Comparison of ENCODE assay signal across 16 mouse cellular contexts in the genomic region with DNA sequence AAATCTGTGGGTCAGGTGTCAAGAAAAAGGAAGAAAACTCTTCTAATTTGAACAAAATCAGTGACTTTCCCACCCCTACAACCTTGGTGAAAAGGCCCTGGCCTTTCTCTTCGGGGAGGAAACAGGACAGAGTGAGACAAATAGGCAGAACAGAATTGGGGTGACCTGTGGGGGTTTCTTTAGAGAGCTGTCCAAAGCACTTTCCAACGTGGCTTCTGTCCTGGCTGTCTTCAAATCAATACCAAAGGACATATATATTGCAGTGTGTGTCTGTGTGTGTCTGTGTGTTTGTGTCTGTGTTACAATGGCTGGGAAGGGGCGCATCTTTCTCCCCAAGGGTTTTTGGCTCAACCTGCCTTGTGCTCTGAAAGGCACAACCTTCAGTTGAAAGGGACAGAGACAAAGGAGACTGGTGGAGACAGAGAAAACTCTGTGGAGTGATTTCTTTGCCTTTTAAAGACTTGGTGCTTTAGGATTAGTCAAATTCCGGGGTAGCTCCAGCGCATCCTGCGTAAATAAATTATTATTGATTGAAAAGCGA. TPM values are rescaled to one million over a fixed set of nuclear protein-coding genes. Genes with fewer than 3 reads are reported as not detected.
DNase-seq lines count a peak whose midpoint lies in the region; ATAC-seq and TF ChIP-seq lines count a peak whose summit lies in the region.
"Had no signal": no experiment of that assay in that cellular context is flagged by ENCODE, and none has a peak within 500 bp of the region (broad histone marks: within the 10 kb centered on the region; RNA-seq: fewer than 3 reads in every experiment).

No protein-coding gene starts in this region.

- no peak overlapping the region for H3K4me3 ChIP-seq in forebrain, embryonic 11.5 days (ENCODE audit: low read depth, low read length)
- H3K4me3 ChIP-seq in forebrain, embryonic 14.5 days (ENCODE audit: low read depth, low read length): no peak overlapping the region
- H3K4me3 ChIP-seq in intestine, postnatal 0 days (ENCODE audit: low read depth, low read length): 0 out of 2 replicates have a peak overlapping the region, but pooled peaks have one; percentile 4
- no peak overlapping the region for H3K4me3 ChIP-seq in intestine, embryonic 15.5 days (replicated peaks)
- no peak overlapping the region for H3K4me3 ChIP-seq in stomach, embryonic 14.5 days (ENCODE audit: low read depth, low read length)
- no peak overlapping the region for H3K4me3 ChIP-seq in stomach, postnatal 0 days (ENCODE audit: low read depth, low read length)
- H3K4me3 ChIP-seq: hindbrain, embryonic 12.5 days had no signal

- no peak for TF ChIP-seq EP300 in stomach, postnatal 0 days (optimal IDR thresholded peaks at IDR 0.05)

- H3K9me3 ChIP-seq in forebrain, embryonic 11.5 days (ENCODE audit: control insufficient read depth, low read length): no peaks in the 10 kb centered on the region
- no peaks in the 10 kb centered on the region for H3K9me3 ChIP-seq in forebrain, embryonic 14.5 days (replicated peaks; ENCODE audit: control insufficient read depth, low read length)
- no peaks in the 10 kb centered on the region for H3K9me3 ChIP-seq in intestine, postnatal 0 days (ENCODE audit: control insufficient read depth)
- H3K9me3 ChIP-seq in intestine, embryonic 15.5 days: no peaks in the 10 kb centered on the region
- H3K9me3 ChIP-seq in stomach, embryonic 14.5 days (ENCODE audit: control insufficient read depth, low read depth, low read length): no peaks in the 10 kb centered on the region
- H3K9me3 ChIP-seq in stomach, postnatal 0 days (ENCODE audit: control insufficient read depth, low read length): no peaks in the 10 kb centered on the region
- H3K9me3 ChIP-seq: hindbrain, embryonic 12.5 days; neural tube, embryonic 12.5 days had no signal

- peak; percentile 48 for DNase-seq in forebrain, embryonic 11.5 days (ENCODE audit: low spot score)
- no peak for DNase-seq in forebrain, embryonic 14.5 days (ENCODE audit: low spot score)
- DNase-seq in stomach, postnatal 0 days (ENCODE audit: low spot score): no peak
- DNase-seq in thymus, postnatal 4 days: no peak
- DNase-seq in urinary bladder, postnatal 36 days (ENCODE audit: low spot score in 2 of 2): no peak
- DNase-seq: adrenal gland, adult 2 months; gastrocnemius, postnatal 36 days; layer of hippocampus, postnatal 36 days; lung, adult 2 months; thymus, adult 2 months had no signal

- no peak overlapping the region for H3K9ac ChIP-seq in forebrain, embryonic 11.5 days (ENCODE audit: low read length)
- H3K9ac ChIP-seq in forebrain, embryonic 14.5 days (ENCODE audit: low read length): no peak overlapping the region
- no peak overlapping the region for H3K9ac ChIP-seq in intestine, postnatal 0 days (ENCODE audit: low read depth, low read length)
- H3K9ac ChIP-seq in intestine, embryonic 15.5 days: no peak overlapping the region
- H3K9ac ChIP-seq in stomach, embryonic 14.5 days (replicated peaks; ENCODE audit: low read depth, low read length): no peak overlapping the region
- H3K9ac ChIP-seq in stomach, postnatal 0 days (ENCODE audit: low read length): no peak overlapping the region
- H3K9ac ChIP-seq: hindbrain, embryonic 12.5 days; neural tube, embryonic 12.5 days had no signal

- no peak for ATAC-seq in forebrain, embryonic 11.5 days (replicated peaks; ENCODE audit: low FRiP score)
- ATAC-seq in forebrain, embryonic 14.5 days: no peak
- ATAC-seq in intestine, postnatal 0 days: no peak
- no peak for ATAC-seq in intestine, embryonic 15.5 days
- ATAC-seq in stomach, embryonic 14.5 days (ENCODE audit: insufficient number of reproducible peaks, insufficient read depth, low FRiP score, low read depth): no peak
- ATAC-seq in stomach, postnatal 0 days (ENCODE audit: low FRiP score, low TSS enrichment): no peak

- H3K27ac ChIP-seq in forebrain, embryonic 11.5 days (ENCODE audit: low read depth, low read length): no peak overlapping the region
- no peak overlapping the region for H3K27ac ChIP-seq in forebrain, embryonic 14.5 days (ENCODE audit: low read depth, low read length)
- H3K27ac ChIP-seq in intestine, postnatal 0 days (ENCODE audit: low read depth, low read length): no peak overlapping the region
- H3K27ac ChIP-seq in intestine, embryonic 15.5 days: no peak overlapping the region
- peak overlapping the region; percentile 29; the same call in 1 of the 2 replicates for H3K27ac ChIP-seq in stomach, embryonic 14.5 days (ENCODE audit: low read length)
- no peak overlapping the region for H3K27ac ChIP-seq in stomach, postnatal 0 days (replicated peaks)
- H3K27ac ChIP-seq: hindbrain, embryonic 12.5 days; neural tube, embryonic 12.5 days had no signal

- H3K36me3 ChIP-seq in forebrain, embryonic 11.5 days (ENCODE audit: control insufficient read depth, insufficient read depth, low read length): no peaks in the 10 kb centered on the region
- no peaks in the 10 kb centered on the region for H3K36me3 ChIP-seq in forebrain, embryonic 14.5 days (ENCODE audit: control insufficient read depth, insufficient read depth, low read length)
- H3K36me3 ChIP-seq in intestine, postnatal 0 days (ENCODE audit: control insufficient read depth, insufficient read depth): no peaks in the 10 kb centered on the region
- no peaks in the 10 kb centered on the region for H3K36me3 ChIP-seq in intestine, embryonic 15.5 days
- H3K36me3 ChIP-seq in stomach, embryonic 14.5 days (ENCODE audit: control insufficient read depth, insufficient read depth, low read length): no peaks in the 10 kb centered on the region
- H3K36me3 ChIP-seq in stomach, postnatal 0 days (ENCODE audit: control insufficient read depth, insufficient read depth, low read length): no peaks in the 10 kb centered on the region
- H3K36me3 ChIP-seq: hindbrain, embryonic 12.5 days; neural tube, embryonic 12.5 days had no signal

- no peak for TF ChIP-seq CTCF in intestine, postnatal 0 days (IDR thresholded peaks at IDR 0.05; ENCODE audit: low read depth)
- TF ChIP-seq CTCF in stomach, postnatal 0 days (IDR thresholded peaks at IDR 0.05; ENCODE audit: low read depth): no peak

- peaks cover 4% of the 10 kb centered on the region; the same call in 1 of the 2 replicates for H3K4me1 ChIP-seq in forebrain, embryonic 11.5 days (replicated peaks; ENCODE audit: control insufficient read depth, insufficient read depth, low read length)
- no peaks in the 10 kb centered on the region for H3K4me1 ChIP-seq in forebrain, embryonic 14.5 days (ENCODE audit: control insufficient read depth, insufficient read depth, low read length)
- H3K4me1 ChIP-seq in intestine, postnatal 0 days (replicated peaks; ENCODE audit: control insufficient read depth, insufficient read depth, low read length): no peaks in the 10 kb centered on the region
- peaks cover 17% of the 10 kb centered on the region for H3K4me1 ChIP-seq in intestine, embryonic 15.5 days (replicated peaks)
- H3K4me1 ChIP-seq in stomach, embryonic 14.5 days (ENCODE audit: control insufficient read depth, insufficient read depth, low read length): peaks cover 7% of the 10 kb centered on the region; the same call in 1 of the 2 replicates
- no peaks in the 10 kb centered on the region for H3K4me1 ChIP-seq in stomach, postnatal 0 days (replicated peaks; ENCODE audit: control insufficient read depth, insufficient read depth)

- H3K4me2 ChIP-seq in forebrain, embryonic 11.5 days (ENCODE audit: low read depth, low read length, severe bottlenecking): no peak overlapping the region
- H3K4me2 ChIP-seq in forebrain, embryonic 14.5 days (ENCODE audit: low read length): no peak overlapping the region
- no peak overlapping the region for H3K4me2 ChIP-seq in intestine, postnatal 0 days (replicated peaks; ENCODE audit: low read depth)
- H3K4me2 ChIP-seq in intestine, embryonic 15.5 days (replicated peaks): no peak overlapping the region
- peak overlapping the region; percentile 27; the same call in 1 of the 2 replicates for H3K4me2 ChIP-seq in stomach, embryonic 14.5 days (replicated peaks; ENCODE audit: low read depth, low read length)
- no peak overlapping the region for H3K4me2 ChIP-seq in stomach, postnatal 0 days (replicated peaks; ENCODE audit: low read depth)
- H3K4me2 ChIP-seq: hindbrain, embryonic 12.5 days had no signal

- H3K27me3 ChIP-seq in forebrain, embryonic 11.5 days (ENCODE audit: control insufficient read depth, insufficient read depth, low read length): peaks cover 90% of the 10 kb centered on the region
- H3K27me3 ChIP-seq in forebrain, embryonic 14.5 days (replicated peaks; ENCODE audit: control insufficient read depth, insufficient read depth, low read length): peaks cover 94% of the 10 kb centered on the region
- H3K27me3 ChIP-seq in intestine, postnatal 0 days (replicated peaks; ENCODE audit: control insufficient read depth, insufficient read depth, low read length): peaks cover 91% of the 10 kb centered on the region
- peaks cover 91% of the 10 kb centered on the region for H3K27me3 ChIP-seq in intestine, embryonic 15.5 days (replicated peaks)
- peaks cover 63% of the 10 kb centered on the region for H3K27me3 ChIP-seq in stomach, embryonic 14.5 days (ENCODE audit: control insufficient read depth, insufficient read depth, low read length)
- peaks cover 55% of the 10 kb centered on the region for H3K27me3 ChIP-seq in stomach, postnatal 0 days (ENCODE audit: control insufficient read depth, insufficient read depth, low read length)

- 1% methylated on average over 7 of the region's 7 CpGs for WGBS in forebrain, embryonic 11.5 days
- WGBS in forebrain, embryonic 14.5 days: 1% methylated on average over 7 of the region's 7 CpGs
- under 1% methylated on average over 7 of the region's 7 CpGs for WGBS in intestine, postnatal 0 days
- WGBS in intestine, embryonic 15.5 days: 2% methylated on average over 7 of the region's 7 CpGs
- 1% methylated on average over 7 of the region's 7 CpGs for WGBS in stomach, embryonic 14.5 days
- 4% methylated on average over 7 of the region's 7 CpGs for WGBS in stomach, postnatal 0 days

RNA-seq across cellular contexts. Expression of a gene that starts 1.0 kb away (rescaled TPM):
- not detected in 2 replicates for polyA plus RNA-seq in forebrain, embryonic 11.5 days (2014; fragmentation: Nextera tagmentation; extraction: Ambion mirVana)
- not detected in 2 replicates for polyA plus RNA-seq in forebrain, embryonic 14.5 days (2014; fragmentation: Nextera tagmentation; extraction: Ambion mirVana)
- polyA plus RNA-seq in intestine, postnatal 0 days (2015; fragmentation: Nextera tagmentation; extraction: Ambion mirVana): 0.08 and 0.58 TPM in 2 replicates
- 0.14 TPM in 1 of 2 replicates, not detected in the other for polyA plus RNA-seq in intestine, embryonic 15.5 days (2015; fragmentation: Nextera tagmentation; extraction: Ambion mirVana)
- 6.4 and 8.1 TPM in 2 replicates for polyA plus RNA-seq in stomach, embryonic 14.5 days (2014; fragmentation: Nextera tagmentation; extraction: Ambion mirVana)
- 0.17 and 0.91 TPM in 2 replicates for polyA plus RNA-seq in stomach, postnatal 0 days (2015; fragmentation: Nextera tagmentation; extraction: Ambion mirVana)
- polyA plus RNA-seq: hindbrain, embryonic 12.5 days; kidney, embryonic 16.5 days; neural tube, embryonic 12.5 days had no signal
